Mouse (Mus musculus) adrenal gland, postnatal 10 days (tissue): ENCODE measurements around the gene Icosl. TPM values are rescaled to one million over a fixed set of nuclear protein-coding genes. Genes with fewer than 3 reads are reported as not detected.
A peak's percentile ranks its signal among the peaks of the same experiment; 100 is the strongest.
"Not testable (repeated sequence)": the region's sequence is repeated elsewhere in the genome, so short reads cannot be mapped to it uniquely, and the experiment has no call there.

Experiments
- DNase-seq: peaks from one replicate; pipeline ENCODE4 v3.0.0; 2021; ENCODE audit warnings: mixed read lengths
- total RNA-seq, 2 experiments: library from RNA; stranded (reverse); gene quantifications; 2 replicates each; pipeline ENCODE4 v1.2.3; 2021

Gene Icosl
- total RNA-seq, 2 experiments from 2014 or later, result 8.6 to 12.6 TPM

GRCm38 (mm10) chr10:78074977-78075376, 5.9 kb downstream of the Icosl start:
- no peak for DNase-seq

DNA sequence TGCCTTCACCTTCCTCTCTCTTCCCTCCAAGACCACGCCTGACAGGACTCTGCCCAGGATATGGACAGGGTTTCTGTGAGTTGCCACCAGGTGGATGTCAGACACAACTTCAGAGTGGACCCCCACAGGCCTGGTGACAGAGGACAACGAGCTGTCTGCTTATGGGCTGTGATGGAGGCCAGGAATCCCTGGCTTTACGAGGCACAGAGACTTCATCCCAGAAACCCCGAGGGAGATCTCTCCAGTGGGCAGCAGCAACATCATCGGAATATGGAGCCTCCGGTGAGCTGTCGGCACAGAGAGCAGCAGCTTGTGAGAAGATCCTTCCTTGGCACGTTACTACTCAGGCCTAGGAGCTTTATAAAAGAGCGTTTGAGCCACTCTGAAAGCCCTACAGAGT, 8.8 kb downstream of the Icosl start:
- no peak for DNase-seq

GRCm38 (mm10) chr10:78078276-78078675, 9.2 kb downstream of the Icosl start:
- DNase-seq, result no peak

- DNase-seq, result peak; percentile 75
Measured at GRCm38 (mm10) chr10:78079955-78080591, 11.0 kb downstream of the Icosl start.

GRCm38 (mm10) chr10:78084073-78084472, 15.0 kb downstream of the Icosl start:
- DNase-seq, result no peak

GRCm38 (mm10) chr10:78085711-78086110, 16.6 kb downstream of the Icosl start:
- DNase-seq, result no peak

GRCm38 (mm10) chr10:78086444-78087061, 17.5 kb downstream of the Icosl start:
- no peak for DNase-seq

DNA sequence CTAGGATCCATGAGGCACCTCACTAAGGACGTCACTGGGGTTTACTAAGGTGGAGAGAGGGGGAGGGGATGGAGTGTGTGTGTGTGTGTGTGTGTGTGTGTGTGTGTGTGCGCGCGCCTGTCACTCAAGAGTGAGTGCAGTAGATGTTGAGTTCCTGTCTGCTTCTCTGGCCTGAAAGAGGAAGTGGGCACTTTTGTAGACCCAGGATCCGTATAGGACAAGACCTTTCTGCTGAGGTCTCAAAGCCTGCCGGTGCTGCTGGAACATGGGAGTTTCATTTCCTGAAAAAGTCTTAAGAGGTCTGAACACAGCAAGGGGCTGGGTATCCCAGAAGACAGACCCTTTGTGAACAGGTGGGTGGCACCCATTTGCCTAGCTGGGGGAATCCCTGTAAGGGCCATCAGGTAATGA, 18.0 kb downstream of the Icosl start:
- DNase-seq, result no peak

- DNase-seq, result no peak
Measured at GRCm38 (mm10) chr10:78090246-78090645, 21.1 kb downstream of the Icosl start.

DNA sequence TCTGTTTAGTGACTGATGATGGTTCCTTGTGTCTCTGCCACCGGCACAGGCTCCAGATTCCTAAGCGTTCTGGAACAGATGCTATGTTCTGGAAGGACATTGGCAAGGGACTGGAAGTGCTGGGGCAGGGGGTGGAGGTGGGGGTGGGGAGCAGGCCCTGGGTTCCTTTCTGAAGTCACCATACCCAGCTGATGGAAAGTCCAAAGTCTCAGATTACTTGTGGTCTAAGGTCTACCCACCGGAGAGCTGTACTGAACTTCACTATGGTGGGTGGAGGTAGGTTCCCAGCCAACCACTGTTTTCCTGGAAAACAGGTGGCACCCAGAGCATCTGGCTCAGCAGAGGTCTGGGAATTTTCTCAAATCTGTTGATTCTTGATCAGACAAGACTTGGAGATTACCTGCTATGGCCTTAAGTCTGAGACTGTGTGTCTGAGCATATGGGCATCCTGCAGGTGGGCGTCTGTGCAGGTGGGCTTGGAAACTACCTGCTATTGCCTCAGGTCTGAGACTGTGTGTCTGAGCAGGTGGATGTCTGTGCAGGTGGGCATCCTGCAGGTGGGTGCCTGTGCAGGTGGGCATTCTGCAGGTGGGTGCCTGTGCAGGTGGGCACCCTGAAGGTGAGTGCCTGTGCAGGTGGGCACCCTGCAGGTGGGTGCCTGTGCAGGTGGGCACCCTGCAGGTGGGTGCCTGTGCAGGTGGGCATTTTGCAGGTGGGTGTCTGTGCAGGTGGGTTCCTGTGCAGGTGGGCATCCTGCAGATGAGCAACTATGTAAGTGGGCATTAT, 21.8 kb downstream of the Icosl start:
- DNase-seq, result no peak

GRCm38 (mm10) chr10:78091865-78092724, 23.0 kb downstream of the Icosl start:
- peak; percentile 32 for DNase-seq

GRCm38 (mm10) chr10:78092725-78093029, 23.6 kb downstream of the Icosl start:
- no peak for DNase-seq

- DNase-seq, result no peak
Measured at GRCm38 (mm10) chr10:78095221-78095620, 26.1 kb downstream of the Icosl start.

DNA sequence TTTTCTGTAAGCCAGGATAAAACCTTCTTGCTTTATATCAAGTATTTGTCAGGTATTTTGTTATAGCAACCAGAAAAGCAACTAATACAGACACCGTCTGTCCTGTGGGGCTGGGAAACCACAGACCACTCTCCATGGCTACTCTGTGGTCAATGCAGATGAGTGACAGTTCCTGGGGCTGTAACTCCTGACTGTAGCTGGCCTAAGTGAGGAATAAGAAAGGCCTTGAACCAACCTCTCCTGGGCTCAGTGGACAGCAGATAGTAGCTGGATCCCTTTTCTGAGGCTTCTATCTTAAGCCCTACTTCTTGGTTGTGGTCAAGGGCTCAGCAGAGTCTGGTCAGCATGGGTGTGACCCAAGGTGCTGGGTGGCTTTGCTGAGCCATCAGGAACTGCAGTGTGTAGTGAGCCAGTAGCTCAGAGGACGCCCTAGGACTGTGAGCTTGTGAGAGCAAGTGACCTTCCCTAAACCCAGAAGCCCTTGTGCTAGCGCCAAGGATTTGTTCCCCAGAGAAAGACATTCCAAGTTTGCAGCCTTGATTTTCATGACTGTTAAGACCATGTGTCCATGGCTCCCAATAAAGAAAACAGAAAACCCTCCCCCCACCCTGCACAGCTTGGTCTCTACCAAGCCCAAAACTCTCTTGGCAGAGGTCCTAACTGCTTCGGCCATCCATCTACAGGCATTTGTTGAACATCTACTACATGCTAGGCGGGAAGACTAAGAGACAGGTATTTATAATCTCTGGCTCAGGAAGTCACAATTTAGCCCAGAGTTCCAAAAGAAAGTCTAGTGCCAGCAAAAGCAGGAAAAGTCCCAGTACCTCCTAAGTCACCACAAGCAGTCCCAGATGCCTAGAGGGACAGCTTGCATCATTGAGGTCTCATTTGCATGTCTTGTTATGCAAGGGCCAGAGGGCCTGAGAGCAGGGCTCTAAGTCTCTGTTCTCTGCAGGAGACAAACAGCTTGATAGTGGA, 27.1 kb downstream of the Icosl start:
- DNase-seq, result peak; percentile 61

GRCm38 (mm10) chr10:78099860-78100259, 30.8 kb downstream of the Icosl start:
- not testable (repeated sequence) for DNase-seq

DNA sequence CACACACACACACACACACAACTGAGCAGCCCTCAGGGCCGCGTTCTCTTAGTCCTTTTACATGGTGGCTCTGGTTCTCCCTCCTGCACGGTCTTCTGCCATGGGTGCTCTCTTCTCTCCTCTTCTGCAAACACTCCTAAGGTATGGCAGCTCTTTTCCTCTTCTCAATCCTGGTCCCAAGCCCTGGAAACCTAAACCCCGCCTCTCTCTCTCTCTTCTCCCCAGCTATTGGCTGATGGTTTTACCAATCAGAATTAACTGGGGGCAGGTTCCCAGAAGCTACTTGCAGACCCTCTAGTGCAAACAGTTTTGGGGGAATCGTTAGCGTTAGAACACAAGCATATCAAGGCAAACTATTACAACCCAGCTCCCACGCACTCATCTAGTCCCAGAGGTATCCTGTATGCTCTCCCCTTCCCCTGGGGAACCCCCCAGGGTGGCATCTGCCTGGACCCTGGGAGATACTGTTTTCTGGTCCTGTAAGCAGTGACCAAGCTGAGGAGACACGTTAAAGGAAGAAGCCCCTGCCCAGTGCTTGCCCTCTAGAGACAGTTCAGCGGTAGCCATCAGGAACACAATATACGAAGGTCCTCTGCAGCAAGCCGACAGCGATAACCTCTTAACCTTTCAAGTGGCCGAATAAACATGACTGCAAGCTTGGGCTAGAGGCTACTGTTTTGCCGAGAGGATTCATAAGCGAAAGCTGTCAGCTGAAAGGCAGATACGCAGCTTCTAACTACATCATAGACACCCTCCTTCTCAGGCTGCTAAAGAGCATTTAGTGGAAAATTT, 32.1 kb downstream of the Icosl start:
- no peak for DNase-seq

DNA sequence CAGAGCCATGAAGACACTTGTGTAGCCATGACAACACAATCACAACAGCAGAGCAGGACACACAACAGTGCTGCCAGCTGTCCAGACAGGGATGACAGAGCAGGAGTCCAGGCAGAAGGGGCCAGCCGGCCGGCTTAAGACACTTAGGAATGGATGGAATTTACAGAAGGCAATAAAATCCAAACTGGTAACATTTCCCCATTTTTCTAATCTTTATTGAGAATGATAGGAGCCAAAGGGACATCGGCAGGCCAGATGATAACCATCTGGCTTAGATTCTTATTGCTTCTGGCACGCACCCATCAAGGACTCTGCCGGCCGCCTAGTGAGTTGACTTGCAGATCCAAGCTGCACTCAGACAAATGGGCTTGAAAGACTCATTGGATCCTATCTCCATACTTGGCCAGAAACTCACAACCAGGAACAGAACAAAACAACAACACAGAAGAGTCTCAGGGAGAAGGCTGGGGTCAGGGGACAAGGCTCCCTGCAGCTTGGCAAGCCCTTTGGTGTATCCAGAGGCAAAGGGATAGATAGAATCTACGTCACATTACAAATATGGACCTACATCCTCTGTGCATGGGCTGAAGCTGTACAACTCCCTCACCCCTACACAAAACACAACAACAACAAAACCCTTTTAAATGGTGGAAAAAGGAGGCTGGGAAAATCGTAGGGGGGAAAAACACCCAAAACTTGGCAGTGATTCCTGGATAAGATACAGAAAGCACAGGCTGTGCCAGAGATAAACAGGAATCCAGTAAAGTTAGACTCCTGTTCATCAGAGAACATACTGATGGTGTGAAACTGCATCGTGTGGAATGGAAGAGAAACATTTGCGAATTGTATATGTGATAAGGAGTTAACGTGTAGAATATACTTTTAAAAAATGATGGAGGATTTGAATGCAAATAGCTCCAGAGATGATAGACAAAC, 35.7 kb downstream of the Icosl start:
- peak; percentile 61 for DNase-seq

DNA sequence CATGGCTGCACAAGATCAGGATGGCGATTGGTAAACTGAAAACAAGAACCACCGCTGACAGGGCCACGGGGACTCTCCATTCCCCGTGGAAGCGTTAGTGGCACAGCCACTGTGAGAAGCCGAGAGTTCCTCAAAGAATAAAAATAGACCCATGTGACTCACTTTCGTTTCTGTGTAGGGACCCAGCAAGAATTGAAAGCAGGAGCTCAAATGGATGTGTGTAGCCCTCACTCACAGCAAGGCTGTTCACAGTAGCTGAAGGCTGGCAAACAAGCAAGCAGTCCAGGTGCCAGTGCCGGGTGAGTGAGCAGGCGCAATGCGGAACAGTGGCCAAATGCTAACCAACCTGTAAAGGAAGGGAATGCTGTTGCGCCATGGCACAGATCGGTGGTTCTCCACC, 36.4 kb downstream of the Icosl start:
- DNase-seq, result no peak

DNA sequence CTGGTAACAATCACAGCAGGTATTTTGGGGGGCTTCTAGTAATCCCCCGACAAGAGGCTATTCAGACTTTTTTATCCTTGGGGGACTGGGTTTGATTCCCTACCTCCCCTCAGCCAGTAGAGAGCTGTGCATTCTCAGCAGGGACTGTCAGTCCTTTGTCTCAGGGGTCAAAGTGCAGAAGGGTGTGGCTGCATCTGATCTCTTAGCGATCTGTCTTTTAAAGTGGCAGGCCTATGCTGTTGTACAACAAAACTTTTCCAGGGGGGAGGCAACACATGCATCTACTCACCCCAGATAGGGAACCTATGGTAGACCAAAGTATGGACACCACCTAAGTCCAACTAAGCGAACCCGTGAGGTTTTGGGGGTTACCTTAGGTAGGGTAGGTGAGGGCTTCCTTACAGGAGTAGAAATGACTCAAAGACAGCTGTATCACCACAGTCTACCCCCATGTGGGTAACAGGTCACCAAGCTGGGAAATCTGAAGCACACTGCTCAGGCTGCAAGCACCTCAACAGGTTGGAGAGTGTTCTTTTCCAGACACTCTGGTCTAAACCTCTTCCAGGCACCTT, 45.5 kb downstream of the Icosl start:
- DNase-seq, result no peak
